Mouse (Mus musculus) liver, embryonic 14.5 days (tissue): ENCODE measurements around the gene Nim1k.
"Not testable (repeated sequence)": the region's sequence is repeated elsewhere in the genome, so short reads cannot be mapped to it uniquely, and the experiment has no call there.

Source experiments
- CTCF ChIP-seq: IDR thresholded peaks from 2 replicates; pipeline ENCODE4 v1.5.1; 2016; ENCODE audit warnings: antibody characterized with exemption, low read depth, control low read depth
- EP300 ChIP-seq: IDR thresholded peaks from 2 replicates; pipeline ENCODE4 v1.6.1; 2016; ENCODE audit warnings: antibody characterized with exemption, low read depth

DNA sequence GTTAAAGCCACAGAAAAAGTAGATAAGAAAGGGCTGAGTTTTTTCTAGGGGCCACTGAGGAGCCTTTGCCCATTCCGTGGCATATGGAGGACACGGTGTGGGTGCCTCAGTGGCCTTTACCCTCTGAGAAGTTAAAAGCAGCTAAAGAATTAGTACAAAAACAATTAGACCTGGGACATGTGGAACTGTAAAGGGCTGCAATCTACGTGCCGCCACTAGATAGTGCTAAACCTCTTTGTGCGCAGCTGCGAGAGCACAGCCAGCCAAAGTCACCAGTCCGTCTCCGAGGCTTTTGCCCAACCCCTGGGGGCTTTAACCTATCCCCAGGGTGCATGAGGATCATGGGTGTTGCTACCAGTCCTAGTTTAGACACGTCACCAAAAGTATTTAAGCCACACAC, 94.3 kb downstream of the Nim1k start:
- TF ChIP-seq CTCF, EP300: not testable (repeated sequence)
